Mouse (Mus musculus): Measurements from ENCODE around the gene Rasa3. TPM values are rescaled to one million over a fixed set of nuclear protein-coding genes. Genes with fewer than 3 reads are reported as not detected.
A peak's percentile ranks its signal among the peaks of the same experiment; 100 is the strongest.

Gene Rasa3
- polyA plus RNA-seq, 1 experiment from 2014 or later: 9.9 TPM

DNA sequence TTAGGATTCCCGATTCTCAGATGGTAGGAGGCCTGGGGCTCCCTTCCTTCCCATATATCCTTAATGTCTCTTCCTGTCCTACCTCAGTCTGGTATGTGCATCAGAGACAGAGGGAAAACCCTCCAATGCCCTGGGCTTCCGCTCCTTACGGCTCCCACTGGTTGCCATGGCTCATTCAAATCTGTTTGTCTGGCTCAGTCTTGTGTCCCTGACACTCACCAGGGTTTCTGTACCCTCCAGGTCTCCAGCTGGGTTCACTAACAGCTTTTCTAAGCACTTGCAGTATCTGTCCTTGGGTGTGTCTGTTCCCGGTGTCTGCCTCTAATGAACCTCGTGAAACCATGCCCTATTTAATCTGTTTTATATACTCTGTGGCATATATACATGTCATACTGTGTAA, 135.9 kb downstream of the Rasa3 start:
- no peaks in the 10 kb centered on the region for H3K4me1 ChIP-seq (replicated peaks; ENCODE audit: control insufficient read depth, insufficient read depth, low read length)
- no peaks in the 10 kb centered on the region for H3K9me3 ChIP-seq (ENCODE audit: control insufficient read depth)
- no peak for TF ChIP-seq CTCF (IDR thresholded peaks at IDR 0.05; ENCODE audit: low read depth)
- H3K27ac ChIP-seq (ENCODE audit: low read depth, low read length): no peak overlapping the region
- H3K36me3 ChIP-seq (ENCODE audit: control insufficient read depth, insufficient read depth): no peaks in the 10 kb centered on the region
- no peaks in the 10 kb centered on the region for H3K27me3 ChIP-seq (replicated peaks; ENCODE audit: control insufficient read depth, insufficient read depth, low read length)
- no peak overlapping the region for H3K4me2 ChIP-seq (replicated peaks; ENCODE audit: low read depth)
- no peak for ATAC-seq
- H3K4me3 ChIP-seq (ENCODE audit: low read depth, low read length): no peak overlapping the region
- 58% methylated on average over 5 of the region's 5 CpGs for WGBS
- no peak overlapping the region for H3K9ac ChIP-seq (ENCODE audit: low read depth, low read length)

DNA sequence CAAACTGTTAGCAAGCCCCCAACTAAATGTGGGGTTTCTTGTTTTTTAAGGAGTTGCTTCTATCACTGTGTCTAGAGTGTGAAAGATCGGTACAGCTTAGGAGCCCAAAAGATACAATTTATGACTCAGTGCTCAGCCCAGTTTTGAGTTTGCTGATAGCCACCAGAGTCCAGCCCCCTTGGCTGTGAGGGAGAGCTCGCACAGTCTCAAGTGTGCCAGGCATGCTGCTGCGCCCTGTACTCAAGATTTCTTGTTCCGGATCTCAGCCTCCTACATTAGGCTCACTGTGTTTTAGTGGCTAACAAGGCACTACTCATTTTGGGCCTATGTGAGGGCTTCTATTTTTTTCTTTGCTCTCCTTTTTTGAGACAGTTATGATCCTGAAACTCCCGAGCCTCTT, 137.3 kb downstream of the Rasa3 start:
- Histone ChIP-seq H3K27ac (ENCODE audit: low read depth, low read length) (no peak overlapping the region), H3K27me3 (replicated peaks; ENCODE audit: control insufficient read depth, insufficient read depth, low read length) (no peaks in the 10 kb centered on the region), H3K36me3 (ENCODE audit: control insufficient read depth, insufficient read depth) (no peaks in the 10 kb centered on the region), H3K9me3 (ENCODE audit: control insufficient read depth) (no peaks in the 10 kb centered on the region), H3K4me2 (replicated peaks; ENCODE audit: low read depth) (no peak overlapping the region), H3K4me1 (replicated peaks; ENCODE audit: control insufficient read depth, insufficient read depth, low read length) (no peaks in the 10 kb centered on the region), H3K4me3 (ENCODE audit: low read depth, low read length) (no peak overlapping the region), H3K9ac (ENCODE audit: low read depth, low read length) (no peak overlapping the region)
- no peak for TF ChIP-seq CTCF (IDR thresholded peaks at IDR 0.05; ENCODE audit: low read depth)
- 90% methylated on average over 5 of the region's 5 CpGs for WGBS
- ATAC-seq: no peak

DNA sequence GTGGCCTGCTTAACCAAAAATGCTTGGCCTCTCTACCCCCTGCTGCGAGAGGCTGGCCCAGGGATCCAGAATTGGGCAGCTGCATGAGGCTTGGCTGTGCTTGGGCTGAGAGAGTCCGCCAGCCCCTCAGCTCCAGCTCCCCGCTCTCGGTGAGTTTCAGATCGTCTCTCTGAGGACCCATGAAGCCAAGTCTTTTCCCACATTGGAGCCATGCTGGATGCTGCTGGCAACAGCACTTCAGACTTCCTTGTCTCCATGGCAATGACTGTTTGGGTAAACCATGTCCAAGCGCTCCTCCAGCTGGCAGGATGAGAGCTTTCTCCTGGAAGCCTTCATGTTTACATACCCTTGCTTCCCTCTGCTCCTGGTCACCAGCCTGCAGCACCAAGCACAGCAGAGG, 138.6 kb downstream of the Rasa3 start:
- Histone ChIP-seq H3K4me2 (replicated peaks; ENCODE audit: low read depth) (no peak overlapping the region), H3K36me3 (ENCODE audit: control insufficient read depth, insufficient read depth) (no peaks in the 10 kb centered on the region), H3K9me3 (ENCODE audit: control insufficient read depth) (no peaks in the 10 kb centered on the region), H3K4me1 (replicated peaks; ENCODE audit: control insufficient read depth, insufficient read depth, low read length) (no peaks in the 10 kb centered on the region), H3K9ac (ENCODE audit: low read depth, low read length) (no peak overlapping the region), H3K4me3 (ENCODE audit: low read depth, low read length) (no peak overlapping the region), H3K27me3 (replicated peaks; ENCODE audit: control insufficient read depth, insufficient read depth, low read length) (no peaks in the 10 kb centered on the region), H3K27ac (ENCODE audit: low read depth, low read length) (no peak overlapping the region)
- peak; percentile 45 for TF ChIP-seq CTCF (IDR thresholded peaks at IDR 0.05; ENCODE audit: low read depth)
- ATAC-seq: peak; percentile 33; the same call in 1 of the 2 replicates
- 57% methylated on average over 6 of the region's 6 CpGs for WGBS

DNA sequence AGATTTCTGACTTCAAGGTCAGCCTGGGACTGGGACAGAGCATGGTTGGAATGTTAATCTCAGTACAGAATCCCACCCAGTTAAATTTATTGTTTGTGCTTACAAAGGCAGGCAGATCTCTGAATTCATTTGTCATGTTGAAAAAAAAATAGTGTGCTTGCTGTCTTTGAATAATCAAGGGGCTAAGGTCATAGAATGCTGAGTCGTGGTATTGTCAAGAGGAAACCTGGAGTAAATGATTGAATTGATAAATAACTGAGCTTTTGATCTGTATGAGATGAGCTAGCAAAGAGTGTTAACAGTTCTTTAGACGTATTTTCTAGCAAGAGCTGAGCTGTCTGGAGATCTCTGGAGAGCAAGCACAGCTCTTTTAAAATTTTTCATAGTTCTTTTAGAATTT, 140.3 kb downstream of the Rasa3 start:
- Histone ChIP-seq H3K4me1 (replicated peaks; ENCODE audit: control insufficient read depth, insufficient read depth, low read length) (0 out of 2 replicates have a peak, but pooled peaks cover 3% of the 10 kb centered on the region), H3K9me3 (ENCODE audit: control insufficient read depth) (no peaks in the 10 kb centered on the region), H3K4me2 (replicated peaks; ENCODE audit: low read depth) (no peak overlapping the region), H3K27ac (ENCODE audit: low read depth, low read length) (no peak overlapping the region), H3K9ac (ENCODE audit: low read depth, low read length) (no peak overlapping the region), H3K4me3 (ENCODE audit: low read depth, low read length) (no peak overlapping the region), H3K27me3 (replicated peaks; ENCODE audit: control insufficient read depth, insufficient read depth, low read length) (no peaks in the 10 kb centered on the region), H3K36me3 (ENCODE audit: control insufficient read depth, insufficient read depth) (no peaks in the 10 kb centered on the region)
- TF ChIP-seq CTCF (IDR thresholded peaks at IDR 0.05; ENCODE audit: low read depth): no peak
- 37% methylated on average over 2 of the region's 2 CpGs for WGBS
- no peak for ATAC-seq

DNA sequence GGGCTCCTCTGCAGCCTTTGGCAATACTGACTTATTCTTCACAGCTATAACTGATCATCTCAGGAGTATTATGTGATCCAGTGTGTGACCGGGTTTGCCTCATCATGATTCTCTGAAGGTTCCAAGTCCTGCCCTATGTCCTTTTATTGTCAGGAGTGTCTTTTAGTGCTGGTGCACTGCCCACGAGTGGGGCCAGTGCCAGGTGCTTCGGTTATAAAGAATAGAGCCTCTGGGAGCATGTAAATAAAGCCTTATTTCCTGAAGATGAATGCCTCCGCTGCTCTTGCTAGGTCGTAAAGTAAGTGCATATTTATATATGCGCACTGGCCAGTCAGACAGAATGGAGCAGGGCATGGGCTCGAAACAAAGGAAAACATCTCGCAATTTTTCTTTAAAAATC, 144.3 kb downstream of the Rasa3 start:
- Histone ChIP-seq H3K4me1 (replicated peaks; ENCODE audit: control insufficient read depth, insufficient read depth, low read length) (peaks cover 14% of the 10 kb centered on the region), H3K9me3 (ENCODE audit: control insufficient read depth) (no peaks in the 10 kb centered on the region), H3K9ac (ENCODE audit: low read depth, low read length) (no peak overlapping the region), H3K4me2 (replicated peaks; ENCODE audit: low read depth) (0 out of 2 replicates have a peak overlapping the region, but pooled peaks have one; percentile 9), H3K27me3 (replicated peaks; ENCODE audit: control insufficient read depth, insufficient read depth, low read length) (no peaks in the 10 kb centered on the region), H3K36me3 (ENCODE audit: control insufficient read depth, insufficient read depth) (no peaks in the 10 kb centered on the region), H3K27ac (ENCODE audit: low read depth, low read length) (peak overlapping the region; percentile 21; the same call in 1 of the 2 replicates), H3K4me3 (ENCODE audit: low read depth, low read length) (no peak overlapping the region)
- no peak for TF ChIP-seq CTCF (IDR thresholded peaks at IDR 0.05; ENCODE audit: low read depth)
- ATAC-seq: peak; percentile 86
- 31% methylated on average over 8 of the region's 8 CpGs for WGBS

DNA sequence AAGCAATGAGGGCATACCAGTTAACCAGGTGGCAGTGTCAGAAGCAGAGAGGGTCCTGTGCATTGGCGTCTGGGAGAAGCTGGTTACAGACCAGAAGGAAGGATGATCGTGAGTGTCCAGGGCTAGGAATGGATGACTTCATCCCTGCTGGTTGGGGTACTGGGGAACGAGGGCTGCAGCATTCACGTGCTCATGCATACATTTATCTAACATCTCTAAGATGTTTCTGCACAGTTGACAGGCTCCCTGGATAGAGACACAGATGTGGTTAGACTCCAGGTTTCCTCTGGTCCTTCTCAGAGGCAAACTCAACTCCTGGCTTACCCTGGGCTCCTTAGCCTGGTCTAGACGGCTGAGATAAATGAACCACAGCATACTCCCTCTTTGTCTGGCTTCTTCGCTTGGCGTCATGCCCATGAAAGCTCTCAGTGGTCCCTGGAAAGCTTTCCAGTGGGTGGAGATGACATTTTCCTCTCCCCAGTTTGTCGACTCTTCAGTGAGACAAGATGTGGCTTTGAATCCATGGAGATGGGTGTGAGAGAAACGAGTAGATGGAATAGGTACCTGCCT, 145.7 kb downstream of the Rasa3 start:
- H3K9ac ChIP-seq (ENCODE audit: low read depth, low read length): no peak overlapping the region
- no peaks in the 10 kb centered on the region for H3K27me3 ChIP-seq (replicated peaks; ENCODE audit: control insufficient read depth, insufficient read depth, low read length)
- H3K36me3 ChIP-seq (ENCODE audit: control insufficient read depth, insufficient read depth): no peaks in the 10 kb centered on the region; the same call in 1 of the 2 replicates
- ATAC-seq: no peak
- H3K4me1 ChIP-seq (replicated peaks; ENCODE audit: control insufficient read depth, insufficient read depth, low read length): peaks cover 14% of the 10 kb centered on the region
- H3K4me2 ChIP-seq (replicated peaks; ENCODE audit: low read depth): no peak overlapping the region
- no peaks in the 10 kb centered on the region for H3K9me3 ChIP-seq (ENCODE audit: control insufficient read depth)
- H3K27ac ChIP-seq (ENCODE audit: low read depth, low read length): no peak overlapping the region
- WGBS: 55% methylated on average over 9 of the region's 9 CpGs
- no peak for TF ChIP-seq CTCF (IDR thresholded peaks at IDR 0.05; ENCODE audit: low read depth)
- no peak overlapping the region for H3K4me3 ChIP-seq (ENCODE audit: low read depth, low read length)
